Mouse (Mus musculus): Measurements from ENCODE around the gene Dip2c. TPM values are rescaled to one million over a fixed set of nuclear protein-coding genes. Genes with fewer than 3 reads are reported as not detected.

Gene Dip2c
- polyA plus RNA-seq, 1 experiment from 2014 or later = 11.7 TPM

Other genes with a start within 250 kb of the Dip2c start
- 43.7 and 45.1 TPM in 2 replicates for gene Larp4b, start 182.6 kb upstream of the Dip2c start, polyA plus RNA-seq (2014; fragmentation: Nextera tagmentation; extraction: Ambion mirVana)

All from embryonic facial prominence, embryonic 14.5 days (tissue).